Mouse (Mus musculus) heart, postnatal 25 days (tissue): ENCODE measurements at regions not wholly inside any gene's neighbourhood (a gene's known extent, or its start where the extent isn't known, plus 50 kb on each side); places are given as distances from the start of the nearest gene placed in this dataset.

Experiments used
- DNase-seq: peaks from one replicate; pipeline ENCODE4 v3.0.0; 2022; ENCODE audit warnings: low spot score
- intact Hi-C: fragments of 180-260 bp; cut with DNase I; formaldehyde crosslinking; loops from one replicate; pipeline ENCODE4 v1.15.1; 2025

DNA sequence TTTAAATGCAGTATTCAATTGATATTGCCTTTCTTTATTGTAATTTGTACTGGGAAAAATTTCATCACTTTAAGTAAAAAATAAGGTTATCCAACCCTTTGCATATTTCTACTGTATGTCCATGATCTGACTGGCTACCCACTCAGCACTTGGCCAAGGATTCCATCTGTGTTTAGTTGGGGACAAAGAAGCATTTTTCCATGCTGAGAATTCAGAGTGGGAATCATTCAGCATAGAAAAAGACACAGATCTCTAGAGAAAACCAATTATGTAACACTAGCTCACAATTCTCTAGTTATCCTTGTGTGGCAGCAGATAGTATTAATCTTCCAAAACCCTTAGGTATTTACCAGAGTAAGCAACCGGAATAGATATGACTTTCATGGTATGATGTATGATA is 213.5 kb upstream of the Ctso start:
- intact Hi-C loops, result no loop called here
- DNase-seq, result no peak

DNA sequence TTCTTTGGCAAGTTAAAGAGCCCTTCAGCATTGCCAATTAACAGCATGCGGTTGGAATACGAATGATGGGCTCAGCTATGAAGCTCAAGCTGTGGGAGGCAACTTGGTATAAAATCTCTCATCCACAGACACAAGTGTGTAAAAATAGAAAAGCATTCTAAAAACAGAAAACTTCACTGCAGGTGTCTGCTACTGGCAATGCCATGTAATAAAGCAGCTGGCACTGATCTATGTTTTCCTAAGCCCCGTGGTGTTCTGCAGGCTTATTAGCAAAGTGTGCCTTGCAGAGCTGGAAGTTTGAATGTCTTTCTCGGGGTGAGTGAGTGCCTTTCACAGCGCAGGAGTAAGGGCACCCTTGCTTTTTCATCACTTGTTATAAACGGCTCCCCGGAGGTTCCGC is 196.9 kb upstream of the Ctso start:
- intact Hi-C loops, result no loop called here
- no peak for DNase-seq

DNA sequence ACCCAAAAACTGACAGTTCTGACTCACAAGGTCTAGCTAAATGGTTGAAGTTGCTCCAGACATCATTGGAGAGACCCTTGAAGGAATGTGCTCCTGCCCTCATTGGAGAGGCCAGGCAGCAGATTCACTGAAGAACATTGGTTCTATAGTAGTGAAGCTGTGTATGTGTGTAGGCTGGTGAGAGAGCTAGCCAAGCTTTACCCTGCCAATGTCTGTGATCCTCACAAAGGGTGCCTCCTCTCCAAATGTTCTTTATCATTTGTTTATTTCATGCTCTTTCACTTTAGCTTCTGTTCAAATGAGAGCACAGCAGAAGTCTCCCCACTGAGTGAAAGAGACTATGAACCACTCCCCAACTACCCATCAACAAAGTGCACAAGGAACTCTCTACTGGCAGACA is 195.6 kb upstream of the Ctso start:
- intact Hi-C loops, result no loop called here

GRCm38 (mm10) chr3:81742124-81742523 is 190.3 kb upstream of the Ctso start:
- DNase-seq, result no peak
- intact Hi-C loops, result no loop called here

More for the DNA sequence above, 195.6 kb upstream of the Ctso start:
- DNase-seq, result no peak

DNA sequence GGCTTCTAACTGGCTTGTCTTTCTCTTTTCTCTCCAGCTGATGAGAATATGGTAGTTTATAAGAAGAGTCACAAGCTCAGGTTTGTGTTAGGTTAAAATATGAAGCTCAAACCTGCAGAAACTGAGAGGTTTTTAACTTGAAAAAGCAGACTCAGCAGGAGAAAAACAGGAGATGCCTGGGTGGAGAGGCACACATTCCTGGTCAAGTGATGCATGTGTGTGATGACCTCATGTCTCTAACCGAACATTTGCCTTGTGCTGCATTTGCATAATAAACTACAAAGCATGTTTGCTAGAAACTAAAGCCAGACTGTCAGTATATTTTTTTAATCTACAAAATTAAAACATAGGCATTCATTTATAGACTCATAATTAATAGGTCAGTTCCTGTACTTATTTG is 182.2 kb upstream of the Ctso start:
- DNase-seq, result no peak
- intact Hi-C loops, result no loop called here

GRCm38 (mm10) chr3:81752955-81753354 is 179.4 kb upstream of the Ctso start:
- DNase-seq, result no peak
- intact Hi-C loops, result no loop called here

DNA sequence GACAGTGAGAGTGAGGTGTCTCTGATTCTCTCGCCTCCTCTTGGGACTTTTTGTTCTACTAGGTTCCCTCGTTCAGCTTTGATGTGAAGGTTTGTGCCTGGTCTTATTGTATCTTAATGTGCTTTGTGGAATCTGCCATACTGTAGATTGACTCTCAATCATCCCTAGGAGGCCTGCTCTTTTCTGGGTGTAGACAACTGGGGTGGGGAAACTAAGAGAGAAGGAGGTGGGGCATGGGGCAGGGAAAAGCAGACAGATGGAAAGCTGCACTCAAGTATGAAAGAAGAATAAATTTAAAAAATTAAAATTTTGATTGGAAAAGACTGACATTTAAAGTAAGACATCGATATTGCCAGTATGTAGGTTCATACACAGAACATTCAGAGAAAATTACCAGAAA is 172.0 kb upstream of the Ctso start:
- no peak for DNase-seq
- intact Hi-C loops, result no loop called here

DNA sequence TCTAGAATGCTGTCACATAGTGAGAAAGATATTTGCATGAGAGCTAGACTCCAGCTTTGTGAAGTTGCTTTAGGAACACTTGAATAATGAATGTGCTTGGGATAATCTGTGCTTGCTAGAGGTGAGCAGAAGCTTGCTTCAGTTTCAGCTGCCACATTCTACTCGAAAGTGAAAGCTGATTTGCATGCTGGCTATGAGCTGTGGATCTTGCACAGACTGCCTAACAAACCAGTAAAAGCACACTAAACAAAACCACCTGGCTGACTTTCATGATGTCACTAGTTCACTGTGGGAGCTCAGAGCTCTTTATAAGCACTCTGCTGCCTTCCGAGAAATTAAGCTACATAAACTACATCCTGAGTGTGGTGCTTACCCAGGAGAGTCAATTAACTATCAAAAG is 171.5 kb upstream of the Ctso start:
- intact Hi-C loops, result no loop called here
- no peak for DNase-seq

DNA sequence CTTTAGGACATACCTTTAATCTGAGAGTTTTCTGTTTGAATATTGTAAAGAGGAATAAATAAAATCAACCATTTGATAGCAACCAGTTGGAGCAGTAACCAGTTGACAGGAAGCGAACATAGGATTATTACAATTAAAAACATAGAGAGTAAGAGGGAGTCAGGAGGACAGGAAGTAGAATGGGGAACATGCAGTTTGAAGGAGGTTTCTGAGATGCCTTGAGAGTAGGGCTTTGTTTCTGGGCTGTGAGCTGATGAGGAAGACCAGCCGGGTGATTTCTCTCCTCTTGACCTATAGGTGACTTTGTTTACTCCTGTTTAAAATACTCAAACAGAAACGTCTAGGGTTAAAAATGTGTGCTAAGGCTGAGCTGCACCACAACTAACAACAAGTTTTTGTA is 160.6 kb upstream of the Ctso start:
- intact Hi-C loops, result no loop called here
- no peak for DNase-seq

DNA sequence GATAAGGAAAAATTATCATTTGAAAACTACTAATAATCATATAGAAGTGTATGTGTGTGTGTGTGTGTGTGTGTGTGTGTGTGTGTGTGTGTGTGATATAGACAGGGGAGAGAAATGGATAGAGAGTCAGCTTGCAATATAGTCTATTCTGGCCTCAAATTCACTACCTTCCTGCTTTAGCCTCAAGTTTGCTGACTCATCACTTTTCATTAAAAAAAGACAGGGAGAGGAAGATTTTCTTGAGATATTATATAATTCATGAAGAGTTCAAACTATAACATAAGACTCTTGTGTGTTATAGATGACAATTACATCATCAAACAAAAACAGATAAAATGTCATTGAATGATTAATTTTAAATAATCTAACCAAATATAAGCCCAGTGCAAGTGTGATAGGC is 159.4 kb upstream of the Ctso start:
- no peak for DNase-seq
- intact Hi-C loops, result no loop called here

- intact Hi-C loops, result loop anchor here (2.0 kb wide), 1 partner anchor 823 kb away; no protein-coding TSS in a partner anchor
Measured at GRCm38 (mm10) chr3:81782081-81782480, 150.3 kb upstream of the Ctso start.

GRCm38 (mm10) chr3:81782921-81783541 is 149.4 kb upstream of the Ctso start:
- intact Hi-C loops, result loop anchor here (2.0 kb wide), 1 partner anchor 824 kb away; no protein-coding TSS in a partner anchor
- DNase-seq, result no peak

More at GRCm38 (mm10) chr3:81782081-81782480, 150.3 kb upstream of the Ctso start:
- DNase-seq, result no peak

DNA sequence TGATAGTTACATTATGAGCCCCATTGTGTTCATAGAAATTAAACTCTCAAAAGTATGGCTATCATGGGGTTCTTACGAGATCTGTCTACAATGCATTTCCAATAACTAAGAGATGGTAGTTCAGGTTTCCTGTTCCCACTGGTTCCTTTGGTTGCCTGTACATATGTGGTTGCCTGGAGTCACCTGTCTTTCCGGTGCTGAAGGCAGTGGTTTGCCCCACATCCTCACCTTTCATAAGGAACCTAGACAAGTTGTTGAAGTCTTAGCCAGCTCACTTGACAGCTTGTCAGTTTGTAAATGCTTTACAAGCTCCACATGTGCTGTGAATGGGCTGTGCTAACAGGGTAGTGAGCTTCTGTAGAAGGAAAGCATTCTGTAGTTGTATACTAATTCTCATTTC is 143.5 kb upstream of the Ctso start:
- intact Hi-C loops, result no loop called here
- no peak for DNase-seq

GRCm38 (mm10) chr3:81789664-81790063 is 142.7 kb upstream of the Ctso start:
- DNase-seq, result no peak
- intact Hi-C loops, result no loop called here

DNA sequence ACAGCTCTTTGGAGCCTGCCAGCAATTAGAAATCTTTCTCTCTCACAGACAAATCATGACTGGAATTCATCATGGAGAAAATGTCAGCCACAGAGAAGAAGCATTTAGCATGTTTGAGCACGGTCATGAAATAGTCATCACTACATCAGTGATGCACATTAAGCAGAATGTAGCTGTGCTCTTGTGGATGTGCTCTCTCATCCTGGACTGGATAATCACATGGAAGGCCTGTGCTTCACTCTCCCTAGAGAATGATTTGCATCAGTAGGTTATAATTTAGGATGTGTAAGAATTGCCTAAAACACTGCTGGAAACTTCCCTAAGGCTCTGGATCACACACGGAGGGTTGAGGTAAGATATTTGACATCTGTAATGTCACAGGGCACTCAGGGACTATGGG is 130.3 kb upstream of the Ctso start:
- intact Hi-C loops, result no loop called here
- no peak for DNase-seq

- DNase-seq, result no peak
- intact Hi-C loops, result no loop called here
Measured at GRCm38 (mm10) chr3:81805745-81806144, 126.7 kb upstream of the Ctso start.

GRCm38 (mm10) chr3:81809604-81810003 is 122.8 kb upstream of the Ctso start:
- intact Hi-C loops, result no loop called here
- no peak for DNase-seq

- intact Hi-C loops, result no loop called here
- DNase-seq, result no peak
Measured at GRCm38 (mm10) chr3:81820304-81820703, 112.1 kb upstream of the Ctso start.

DNA sequence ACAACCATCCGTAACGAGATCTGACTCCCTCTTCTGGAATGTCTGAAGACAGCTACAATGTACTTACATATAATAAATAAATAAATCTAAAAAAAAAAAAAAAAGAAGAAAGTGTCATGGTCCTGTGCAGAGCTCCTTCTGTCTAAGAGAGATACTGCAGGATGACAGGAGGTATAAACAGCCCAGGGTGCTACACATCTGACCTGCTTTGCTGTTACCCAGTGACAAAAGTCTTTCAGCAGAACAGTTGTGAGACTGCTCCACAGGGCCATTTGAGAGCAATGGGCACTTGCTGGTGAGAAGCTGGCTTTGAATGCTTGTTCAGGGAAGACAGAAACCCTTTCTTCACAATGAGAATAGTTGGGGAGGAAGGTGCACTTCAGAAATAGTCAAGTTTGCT is 102.9 kb upstream of the Ctso start:
- DNase-seq, result no peak
- intact Hi-C loops, result no loop called here

DNA sequence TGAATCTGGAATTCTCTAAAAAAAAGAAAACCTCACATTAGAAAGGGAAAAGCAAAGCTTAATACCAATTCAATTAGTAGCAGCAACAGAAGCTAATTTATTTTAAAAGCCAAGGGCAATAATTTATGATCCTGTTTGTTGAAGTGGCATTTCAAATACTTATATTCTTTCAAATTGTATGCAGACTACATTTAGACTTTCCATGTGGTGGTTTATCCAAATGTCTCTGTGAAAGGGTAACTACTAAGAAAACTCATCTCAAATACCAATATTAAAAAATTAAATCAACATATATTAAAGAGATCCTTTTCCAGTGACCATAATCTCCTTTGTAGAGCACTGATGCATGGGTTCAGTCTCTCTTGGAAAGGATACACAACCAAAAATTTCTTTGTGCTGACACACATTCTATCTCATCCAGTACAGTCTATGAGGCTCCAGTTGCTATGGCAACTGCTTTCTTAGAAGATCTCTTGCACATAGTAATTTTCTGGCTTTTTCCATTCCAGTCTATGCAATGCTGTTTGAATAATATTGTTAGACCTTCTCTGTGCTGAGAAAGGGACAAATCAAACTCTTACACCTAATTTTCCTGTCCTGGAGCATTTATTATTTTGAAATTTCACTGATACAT is 102.3 kb upstream of the Ctso start:
- DNase-seq, result no peak
- intact Hi-C loops, result no loop called here

- intact Hi-C loops, result no loop called here
- no peak for DNase-seq
Measured at GRCm38 (mm10) chr3:81835380-81836157, 96.8 kb upstream of the Ctso start.
